Mouse (Mus musculus) testis, adult 2 months (tissue): ENCODE results near the gene Gna15.

Source experiments
- CTCF ChIP-seq: fragments of 200-500 bp; IDR thresholded peaks from 2 replicates; pipeline ENCODE4 v1.5.1; 2012; ENCODE audit warnings: low read depth, mild to moderate bottlenecking, inconsistent platforms, low read length, moderate library complexity; ENCODE audit not compliant: control insufficient read depth, insufficient read depth, insufficient replicate concordance
- POLR2A ChIP-seq: fragments of 200-500 bp; IDR thresholded peaks from 2 replicates; pipeline ENCODE4 v1.6.1; 2012; ENCODE audit warnings: low read depth, mild to moderate bottlenecking, inconsistent platforms, low read length, moderate library complexity; ENCODE audit not compliant: control insufficient read depth

DNA sequence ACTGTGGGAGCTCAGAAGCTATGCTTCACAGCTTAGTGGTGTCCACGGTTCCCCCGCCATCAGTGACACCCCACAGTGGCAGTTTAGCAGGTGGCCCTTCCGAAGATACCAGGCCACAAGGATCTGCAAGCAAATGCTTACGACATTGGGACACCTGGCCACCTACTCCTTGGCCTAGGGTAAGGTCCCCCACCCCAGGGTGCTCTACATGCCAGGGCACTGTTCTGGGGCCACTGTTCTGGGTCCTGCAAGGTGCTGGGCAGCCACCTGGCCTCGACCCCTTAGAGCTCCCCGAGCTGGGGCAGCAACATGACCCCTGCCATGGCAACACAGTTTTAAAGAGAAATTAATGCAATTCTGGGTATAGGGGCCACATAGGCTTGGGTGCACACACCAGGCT, 28.9 kb downstream of the Gna15 start:
- TF ChIP-seq POLR2A (no peak), CTCF (no peak)
